Mouse (Mus musculus) E14TG2a.4 (cell line): ENCODE results near the gene 1700034J05Rik.

Experiments
- CTCF ChIP-seq: conservative IDR thresholded peaks from 2 replicates; pipeline ENCODE4 v1.5.1; 2014; ENCODE audit warnings: low read length
- NANOG ChIP-seq: IDR thresholded peaks from 2 replicates; pipeline ENCODE4 v1.6.1; 2014; ENCODE audit warnings: borderline replicate concordance, low read length, mixed read lengths
- POU5F1 ChIP-seq: IDR thresholded peaks from 2 replicates; pipeline ENCODE4 v1.6.1; 2014; ENCODE audit warnings: low read length, borderline replicate concordance

DNA sequence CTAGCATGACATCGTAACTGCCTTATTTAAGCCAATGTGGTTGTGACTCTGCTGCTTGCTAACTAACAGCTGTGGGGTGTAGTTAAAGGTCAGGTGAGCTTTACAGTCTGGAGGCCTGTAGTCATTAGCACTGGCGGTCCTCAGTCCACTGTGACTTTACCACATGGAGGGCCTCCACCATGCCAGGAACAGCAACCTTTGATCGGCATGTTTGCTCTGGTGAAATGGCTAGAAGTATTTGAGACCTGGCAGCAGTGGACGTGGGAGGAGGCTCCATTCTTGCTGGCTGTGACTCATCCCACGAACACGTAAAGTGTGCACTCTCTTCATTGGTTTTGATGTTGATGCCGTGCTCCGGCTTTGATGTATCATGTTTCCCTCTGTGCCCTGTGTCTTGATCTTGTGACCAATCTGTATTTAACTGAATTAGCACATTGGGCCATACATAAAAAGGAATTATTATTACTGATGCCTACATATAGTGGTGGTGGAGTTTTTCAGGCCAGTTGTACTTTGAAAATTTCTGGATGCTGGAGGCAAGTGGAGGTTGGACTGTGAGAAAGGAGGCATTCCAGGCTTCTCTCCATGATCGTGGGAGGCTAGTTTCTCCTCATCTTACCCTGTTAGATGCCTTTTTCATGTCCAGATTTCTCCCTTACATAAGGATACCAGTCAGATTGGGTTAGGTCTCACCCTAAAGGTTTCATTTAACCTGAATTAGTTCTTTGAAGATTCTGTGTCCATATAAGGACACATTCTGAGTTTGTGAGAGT lies 5.9 kb upstream of the 1700034J05Rik start:
- TF ChIP-seq CTCF (no peak), NANOG (no peak), POU5F1 (no peak)
